Mouse (Mus musculus): ENCODE measurements around the gene Gm4513.
"Not testable (repeated sequence)": the region's sequence is repeated elsewhere in the genome, so short reads cannot be mapped to it uniquely, and the experiment has no call there.

Gm4513 gene

GRCm38 (mm10) chr7:20598921-20599320 lies at the start of gene Gm4513:
Gene Gm4513, minus strand, starts transcription at chr7:20599021.
- not testable (repeated sequence) for DNase-seq (ENCODE audit: low read depth, low spot score)

GRCm38 (mm10) chr7:20576141-20576540 lies 22.7 kb downstream of the Gm4513 start, which contains the start of gene Gm4141:
Gene Gm4141, minus strand, starts transcription at chr7:20576241.
- DNase-seq (ENCODE audit: low read depth, low spot score) = not testable (repeated sequence)

GRCm38 (mm10) chr7:20545657-20546056 lies 53.2 kb downstream of the Gm4513 start, which contains the start of gene Gm5726:
Gene Gm5726, minus strand, starts transcription at chr7:20545757.
- DNase-seq (ENCODE audit: low read depth, low spot score) = not testable (repeated sequence)

Data from CD4-positive, CD25-positive, alpha-beta regulatory T cell, adult 2 months (primary cell).